Mouse (Mus musculus) cerebellum, adult 8-10 months (tissue): ENCODE measurements around the gene Scn1b.

ENCODE experiments used
- DNase-seq: peaks from one replicate; pipeline ENCODE4 v3.0.0; 2022

The Scn1b gene

DNA sequence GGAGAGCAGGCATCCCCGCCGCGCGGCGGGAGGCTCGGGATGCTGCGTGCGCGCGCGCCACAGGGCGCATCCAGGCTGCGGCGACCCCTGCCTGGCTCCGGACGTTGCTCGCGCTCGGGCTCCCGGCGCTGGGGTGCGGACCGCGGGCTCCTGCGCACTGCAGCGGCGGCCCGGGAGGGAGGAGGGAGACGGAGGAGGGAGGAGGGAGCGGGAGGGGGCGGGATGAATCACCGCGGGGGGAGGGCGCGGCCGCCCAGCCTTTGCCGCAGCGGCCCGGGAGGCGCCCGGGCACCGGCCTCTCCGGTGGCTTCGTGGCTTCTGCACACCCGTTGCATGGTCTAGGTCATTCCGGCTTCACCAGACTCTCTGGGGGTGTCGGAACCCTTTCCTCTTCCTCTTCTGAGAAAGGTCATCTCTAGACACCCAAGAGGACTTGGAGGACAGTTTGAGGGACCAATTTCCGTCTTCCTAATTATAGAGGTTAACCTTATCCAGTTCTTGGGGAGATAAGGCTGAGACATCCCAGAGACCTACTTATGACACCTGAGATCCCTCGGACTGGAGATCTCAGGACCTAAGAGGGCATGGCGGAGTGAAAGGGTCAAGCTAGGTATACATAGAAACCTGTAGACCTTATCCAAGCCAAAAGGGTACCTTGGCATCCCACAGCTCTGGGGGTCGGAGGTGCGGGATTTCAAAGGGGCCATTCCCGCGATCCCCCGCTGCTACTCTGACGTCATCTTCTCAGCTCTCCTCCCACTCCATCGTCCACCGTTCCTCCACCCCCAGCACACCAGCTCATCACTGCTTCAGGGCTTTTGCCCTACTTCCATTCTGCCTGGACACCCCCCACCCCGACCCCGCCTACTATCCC lies at the start of gene Scn1b:
Gene Scn1b (minus strand): TSS at position 153 of the 874 bp plus-strand sequence.
- DNase-seq = peak; percentile 78

DNA sequence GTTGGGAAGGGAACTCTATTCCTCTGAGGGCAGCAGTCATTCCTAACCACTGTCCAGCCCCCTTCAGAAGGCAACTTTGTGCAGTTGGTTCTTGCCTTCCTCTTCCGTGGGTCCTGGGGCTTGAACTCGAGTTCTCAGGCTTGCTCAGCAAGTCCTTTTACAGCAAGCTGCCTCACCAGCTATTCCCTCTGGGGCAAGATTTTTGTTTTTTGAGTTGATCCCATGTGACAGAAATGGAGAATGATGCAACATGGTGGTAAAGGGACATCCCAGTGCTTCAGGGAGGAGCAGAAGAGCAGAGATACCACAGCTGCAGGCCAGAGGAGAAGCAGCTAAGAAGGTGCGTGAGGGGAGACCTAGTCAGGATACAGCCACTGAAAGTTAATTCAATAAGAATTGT lies 48.3 kb upstream of the Scn1b start:
- no peak for DNase-seq

DNA sequence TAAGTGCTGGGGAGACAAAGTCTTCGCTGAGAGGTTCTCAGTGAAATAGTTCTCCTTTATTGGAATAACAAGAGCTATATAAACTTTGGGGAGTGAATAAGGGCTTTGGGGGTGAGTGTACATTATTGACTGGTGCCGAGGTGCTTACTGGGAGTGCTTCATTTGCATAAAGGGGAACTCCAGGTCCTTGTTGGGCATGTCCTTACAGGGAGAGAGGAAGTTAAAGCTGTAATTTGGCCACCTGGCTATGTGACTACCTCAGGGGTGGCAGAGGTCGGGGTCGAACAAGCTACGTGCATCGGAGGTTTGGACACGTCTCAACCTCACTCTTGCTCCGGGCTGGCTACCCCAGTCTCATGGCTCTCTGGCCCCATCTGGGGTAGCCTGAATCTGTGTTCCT lies 47.7 kb upstream of the Scn1b start:
- DNase-seq = no peak

DNA sequence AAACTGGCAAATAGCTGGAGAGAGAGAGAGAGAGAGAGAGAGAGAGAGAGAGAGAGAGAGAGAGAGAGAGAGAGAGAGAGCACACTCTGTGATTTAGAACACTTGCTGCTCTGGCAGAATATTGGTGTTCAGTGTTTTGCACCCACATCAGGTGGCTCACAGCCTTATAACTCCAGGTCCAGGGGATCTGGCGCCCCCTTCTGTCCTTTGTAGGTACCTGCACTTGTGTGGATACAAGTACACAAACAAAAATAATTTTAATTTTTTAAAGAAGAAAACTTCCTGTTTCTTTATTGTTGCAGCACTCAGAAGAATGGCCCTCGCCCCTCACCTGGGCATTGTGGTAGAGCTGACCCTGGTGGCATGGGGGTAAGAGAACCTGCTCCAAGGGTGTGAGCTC lies 45.4 kb upstream of the Scn1b start:
- no peak for DNase-seq

DNA sequence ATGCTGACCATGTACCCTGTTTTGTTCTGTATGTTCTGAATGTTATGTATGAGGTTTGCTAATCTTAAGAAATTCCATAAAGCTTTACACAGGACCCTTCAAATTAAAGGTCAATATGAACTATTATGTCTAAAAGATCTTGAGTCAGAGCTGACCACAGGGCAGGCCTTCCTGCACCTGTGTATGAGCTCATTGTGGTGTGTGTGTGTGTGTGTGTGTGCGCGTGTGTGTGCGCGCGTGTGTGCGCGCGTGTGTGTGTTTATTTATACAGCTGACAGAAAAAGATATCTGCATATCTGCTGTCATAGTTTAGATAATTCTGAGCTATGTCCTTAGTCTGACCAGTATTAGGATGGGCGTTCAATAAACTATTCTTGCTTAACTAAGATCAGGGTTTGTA lies 43.7 kb upstream of the Scn1b start:
- no peak for DNase-seq

DNA sequence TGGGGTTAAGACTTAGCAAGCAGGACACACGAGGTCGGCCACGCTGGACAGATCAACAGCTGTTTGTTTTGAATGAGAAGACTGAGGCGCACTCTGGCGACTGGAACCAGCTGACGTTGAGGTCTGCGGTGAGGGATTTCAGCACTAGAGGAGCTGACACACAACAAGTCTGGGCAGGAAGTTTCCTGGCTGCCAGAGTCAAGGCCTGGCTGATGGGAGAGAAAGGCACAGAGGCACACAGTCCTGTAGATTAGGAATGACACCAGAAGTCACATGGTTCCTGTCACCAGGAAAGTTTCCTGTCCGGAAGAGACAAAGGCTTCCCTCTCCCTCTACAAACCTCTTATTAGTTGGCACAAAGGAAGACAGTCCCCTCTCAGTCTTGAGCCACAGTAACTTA lies 41.6 kb upstream of the Scn1b start:
- no peak for DNase-seq

DNA sequence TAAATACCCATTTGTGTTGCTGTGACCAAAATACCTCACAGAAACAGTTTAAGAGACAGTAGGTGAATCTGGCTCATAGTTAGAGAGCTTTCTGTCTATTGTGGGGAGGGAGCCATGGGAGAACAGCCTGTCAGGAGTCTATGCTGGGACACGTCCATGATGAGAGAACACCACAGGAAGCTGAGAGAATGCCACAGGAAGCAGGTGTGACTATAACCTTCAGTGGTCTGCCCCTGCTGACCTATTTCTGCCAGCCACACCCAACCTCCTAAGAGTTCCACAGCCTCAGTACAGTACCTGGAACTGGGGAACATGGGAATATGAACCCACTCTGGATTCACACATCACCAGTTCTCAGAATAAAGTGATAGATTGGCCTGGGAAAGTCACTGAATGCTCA lies 37.9 kb upstream of the Scn1b start:
- no peak for DNase-seq

DNA sequence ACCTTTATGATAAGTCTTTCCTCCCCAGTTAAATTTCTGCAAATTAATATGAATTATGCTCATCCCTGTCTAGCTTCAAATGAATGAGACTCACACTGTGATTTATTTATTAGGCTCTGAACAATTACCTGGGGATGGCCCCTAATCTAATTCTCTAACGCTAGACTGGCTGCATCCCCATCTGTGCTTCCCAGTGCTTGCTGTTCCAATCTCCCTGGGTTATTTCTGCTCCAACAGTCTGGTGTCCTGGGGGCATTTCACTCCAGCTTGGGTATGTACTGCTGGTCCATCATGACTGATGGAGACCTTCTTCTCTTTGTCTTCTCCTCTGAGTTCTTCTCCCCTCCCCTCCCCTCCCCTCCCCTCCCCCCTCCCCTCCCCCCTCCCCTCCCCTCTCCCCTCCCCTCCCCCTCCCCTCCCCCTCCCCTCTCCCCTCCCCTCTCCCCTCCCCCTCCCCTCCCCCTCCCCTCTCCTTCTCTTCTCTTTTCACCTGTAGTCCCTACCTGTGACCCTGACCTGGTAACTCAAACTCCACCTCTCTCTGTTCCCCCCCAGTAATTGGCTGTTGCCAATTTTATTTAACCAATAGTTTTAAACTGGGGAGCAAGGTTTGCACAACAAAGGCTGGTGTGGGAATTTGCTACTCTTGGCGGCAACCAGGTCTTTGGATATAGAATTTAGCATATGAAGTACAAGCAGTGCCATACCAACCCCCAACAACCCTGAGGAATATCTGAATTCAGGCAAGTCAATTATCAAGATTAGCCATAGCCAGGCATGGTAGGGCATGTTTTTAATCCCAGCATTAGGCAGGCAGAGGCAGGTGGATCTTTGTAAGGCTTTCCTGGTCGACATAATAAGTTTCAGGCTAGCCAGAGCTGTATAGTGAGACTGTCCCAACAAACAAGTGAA lies 37.1 kb upstream of the Scn1b start:
- DNase-seq = no peak

DNA sequence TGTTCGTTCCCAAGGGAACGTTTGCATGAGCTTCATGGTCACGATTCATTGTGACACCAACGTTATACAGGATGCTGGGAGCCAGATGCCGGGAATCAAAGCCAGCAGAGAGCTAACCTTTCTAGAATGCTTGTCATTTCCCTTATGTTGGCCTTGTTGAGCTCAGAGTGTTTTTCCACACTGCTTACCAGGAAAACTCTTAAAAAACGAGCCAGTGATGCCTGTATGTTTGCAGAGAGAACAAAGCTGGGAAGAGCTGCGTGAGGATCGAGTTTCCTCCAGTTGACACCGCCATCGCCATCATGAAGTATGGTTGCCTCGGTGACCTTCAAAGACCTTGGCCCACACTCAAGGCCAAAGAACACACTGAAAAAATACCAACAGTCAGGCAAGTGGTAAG lies 35.5 kb upstream of the Scn1b start:
- no peak for DNase-seq

DNA sequence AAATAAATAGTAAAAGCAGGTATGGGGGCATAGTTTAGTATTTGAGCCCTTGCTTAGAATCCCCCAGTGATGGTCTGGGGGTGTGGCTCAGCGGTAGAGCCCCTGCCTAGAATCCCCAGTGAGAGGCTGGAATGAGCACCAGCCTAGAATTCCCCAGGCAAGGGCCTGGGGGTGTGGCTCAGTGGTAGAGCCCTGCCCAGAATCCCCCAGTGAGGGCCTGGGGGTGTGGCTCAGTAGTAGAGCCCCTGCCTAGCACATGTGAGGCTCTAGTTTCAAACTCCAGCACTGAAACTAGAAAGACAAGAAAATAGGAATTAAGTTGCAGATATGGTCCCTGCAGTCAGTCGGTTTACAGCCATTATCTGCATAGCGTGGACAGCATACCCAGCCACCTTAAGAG lies 35.0 kb upstream of the Scn1b start:
- DNase-seq = no peak

DNA sequence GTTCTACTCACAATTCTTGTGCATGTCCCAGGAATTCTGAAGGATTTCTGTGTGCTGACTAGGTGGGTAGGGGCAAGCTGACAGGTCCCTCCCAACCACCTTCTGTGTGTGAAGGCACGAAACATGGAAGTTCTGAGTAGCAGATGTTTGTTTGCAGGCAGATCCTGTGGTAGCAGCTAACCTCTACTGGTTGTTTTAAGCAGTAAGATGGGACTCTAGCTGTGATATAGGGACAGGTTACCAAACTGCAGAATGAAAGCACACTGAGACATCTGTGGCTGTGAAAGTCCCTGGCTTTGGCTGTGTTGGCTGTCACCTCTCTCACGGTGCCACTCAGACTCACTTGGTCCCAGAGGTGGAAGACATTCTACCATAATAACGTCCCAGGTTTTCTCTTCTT lies 34.4 kb upstream of the Scn1b start:
- no peak for DNase-seq

DNA sequence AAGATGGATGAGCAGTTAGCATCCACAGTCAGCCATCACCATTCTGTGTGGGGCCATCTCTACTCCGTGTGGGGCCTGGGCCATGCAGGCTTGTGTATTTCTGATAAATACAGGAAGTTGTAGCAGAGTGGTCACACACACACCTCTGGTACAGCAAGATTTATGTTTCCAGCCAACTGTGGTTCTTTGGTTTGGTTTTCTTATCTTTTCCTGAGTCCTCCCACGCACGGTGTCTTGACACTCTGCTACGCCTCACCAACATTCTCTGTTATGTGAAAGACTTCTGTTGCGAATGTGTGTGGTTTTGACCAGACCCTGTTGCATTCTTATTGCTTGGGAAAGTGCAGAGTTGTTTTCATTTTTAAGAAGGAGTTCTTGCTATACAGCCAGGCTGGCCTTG lies 34.0 kb upstream of the Scn1b start:
- DNase-seq = no peak

DNA sequence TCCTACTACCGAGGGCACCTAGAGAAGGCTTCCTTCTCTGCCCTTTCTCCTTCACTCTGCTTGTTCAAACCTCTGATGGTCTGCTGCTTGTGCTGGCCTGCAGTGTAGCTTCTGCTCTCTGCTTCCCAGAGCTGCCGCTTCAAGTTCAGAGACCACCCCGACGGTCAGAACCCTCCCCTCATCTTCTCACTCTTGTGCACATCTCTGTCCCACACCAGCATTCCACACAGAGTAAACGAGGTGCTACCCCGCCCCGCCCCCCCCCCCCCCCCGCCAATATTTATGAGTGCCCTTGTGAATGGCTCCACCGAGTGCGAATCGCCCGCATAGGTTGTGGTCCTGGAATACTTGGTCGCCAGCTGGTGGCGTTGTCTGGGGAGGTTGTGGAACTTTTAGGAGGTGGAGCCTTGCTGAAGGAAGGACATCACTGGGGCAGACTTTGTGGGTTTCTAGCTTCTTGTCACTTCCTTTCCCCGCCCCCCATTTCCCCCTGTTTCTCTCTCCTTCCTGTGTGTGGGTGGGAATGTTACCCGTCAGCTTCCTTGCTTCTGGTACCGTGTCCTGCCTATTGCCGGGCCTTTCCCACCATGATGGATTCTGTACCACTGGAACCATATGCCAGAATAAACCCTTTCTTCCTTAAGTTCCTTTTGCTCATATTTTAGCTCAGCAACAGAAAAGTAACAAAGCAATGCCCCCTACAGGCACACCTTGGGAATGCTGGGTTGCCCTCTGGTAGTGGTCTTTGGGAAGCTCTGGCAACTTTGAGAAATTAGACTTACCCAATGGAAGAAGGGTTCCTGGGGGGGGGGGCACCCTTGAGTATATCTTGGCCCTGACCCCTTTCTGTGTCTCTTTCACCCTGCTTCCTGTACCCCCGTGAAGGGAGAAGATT lies 29.5 kb upstream of the Scn1b start:
- peak; percentile 15 for DNase-seq

DNA sequence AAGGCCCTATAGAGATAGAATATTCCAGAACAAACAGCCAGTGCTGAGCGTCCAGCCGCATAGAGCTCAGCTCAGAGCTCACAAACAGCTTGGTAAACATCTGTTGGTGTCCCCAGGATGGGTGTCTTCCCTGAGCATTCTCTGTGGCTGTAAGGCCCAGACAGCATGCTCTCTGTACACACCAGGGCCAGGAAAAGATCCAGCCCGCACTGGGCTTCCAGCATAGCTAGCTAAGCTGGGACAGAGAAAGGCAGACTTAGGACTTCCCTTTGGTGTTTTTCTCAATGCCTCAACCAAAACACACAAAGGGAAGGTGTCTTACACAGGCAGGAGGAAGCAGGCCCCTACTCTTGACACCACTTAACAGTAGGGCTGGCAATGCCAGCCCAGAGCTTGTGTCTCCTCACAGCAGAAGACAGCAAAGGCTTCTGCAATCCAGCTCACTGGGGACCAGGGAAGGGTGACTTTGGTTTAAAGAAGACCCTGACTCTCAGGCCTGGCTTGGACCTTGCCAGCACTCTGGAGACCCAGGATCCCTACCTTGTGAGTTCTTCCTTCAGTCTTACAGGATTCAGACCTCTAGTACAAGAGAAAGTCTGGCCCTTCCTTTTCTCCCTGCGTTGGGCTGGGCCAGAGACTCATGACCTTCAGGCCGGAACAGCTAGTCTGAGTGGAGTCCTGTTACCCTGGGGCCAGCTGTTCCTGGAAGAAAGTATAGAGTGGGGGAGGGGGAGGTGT lies 28.7 kb upstream of the Scn1b start, which contains the start of gene Gramd1a:
Gene Gramd1a (minus strand): TSS at position 601 of the 738 bp plus-strand sequence.
- no peak for DNase-seq

DNA sequence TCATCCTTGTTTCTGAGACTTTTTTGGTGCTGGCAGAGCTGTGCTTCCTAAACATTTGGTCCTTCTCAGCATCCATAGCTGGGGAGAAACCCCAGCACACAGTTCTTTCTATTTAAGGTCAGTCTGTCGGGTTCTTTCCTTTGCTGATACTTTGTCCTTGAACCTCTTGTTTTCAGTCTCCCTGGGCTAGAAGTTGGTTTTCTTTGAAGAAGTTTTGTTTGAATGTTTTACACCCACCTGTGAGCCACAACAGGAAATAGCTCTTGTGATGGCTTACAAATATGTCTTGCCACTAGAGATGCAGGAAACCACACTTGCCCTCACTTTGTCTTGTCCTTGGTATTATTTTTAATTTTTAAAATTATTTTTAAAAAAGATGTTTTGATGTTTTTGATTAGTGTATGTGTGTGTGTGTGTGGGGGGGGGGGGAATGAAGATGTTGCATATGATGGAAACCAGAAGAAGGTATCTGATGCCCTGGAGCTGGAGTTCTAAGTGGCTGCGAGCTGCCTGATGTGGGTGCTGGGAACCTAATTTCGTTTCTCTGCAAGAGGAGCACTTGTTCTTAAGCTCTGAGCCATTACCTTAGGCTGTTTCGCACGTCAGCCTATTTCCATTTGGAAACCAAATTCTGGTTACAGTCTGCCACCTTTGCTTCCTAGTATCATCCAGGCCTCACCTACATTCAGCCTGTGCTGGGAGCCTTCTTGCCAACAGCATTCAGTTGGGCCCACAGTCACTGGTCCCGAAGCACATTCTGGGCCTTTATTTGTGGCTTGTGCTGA lies 26.9 kb upstream of the Scn1b start:
- no peak for DNase-seq

DNA sequence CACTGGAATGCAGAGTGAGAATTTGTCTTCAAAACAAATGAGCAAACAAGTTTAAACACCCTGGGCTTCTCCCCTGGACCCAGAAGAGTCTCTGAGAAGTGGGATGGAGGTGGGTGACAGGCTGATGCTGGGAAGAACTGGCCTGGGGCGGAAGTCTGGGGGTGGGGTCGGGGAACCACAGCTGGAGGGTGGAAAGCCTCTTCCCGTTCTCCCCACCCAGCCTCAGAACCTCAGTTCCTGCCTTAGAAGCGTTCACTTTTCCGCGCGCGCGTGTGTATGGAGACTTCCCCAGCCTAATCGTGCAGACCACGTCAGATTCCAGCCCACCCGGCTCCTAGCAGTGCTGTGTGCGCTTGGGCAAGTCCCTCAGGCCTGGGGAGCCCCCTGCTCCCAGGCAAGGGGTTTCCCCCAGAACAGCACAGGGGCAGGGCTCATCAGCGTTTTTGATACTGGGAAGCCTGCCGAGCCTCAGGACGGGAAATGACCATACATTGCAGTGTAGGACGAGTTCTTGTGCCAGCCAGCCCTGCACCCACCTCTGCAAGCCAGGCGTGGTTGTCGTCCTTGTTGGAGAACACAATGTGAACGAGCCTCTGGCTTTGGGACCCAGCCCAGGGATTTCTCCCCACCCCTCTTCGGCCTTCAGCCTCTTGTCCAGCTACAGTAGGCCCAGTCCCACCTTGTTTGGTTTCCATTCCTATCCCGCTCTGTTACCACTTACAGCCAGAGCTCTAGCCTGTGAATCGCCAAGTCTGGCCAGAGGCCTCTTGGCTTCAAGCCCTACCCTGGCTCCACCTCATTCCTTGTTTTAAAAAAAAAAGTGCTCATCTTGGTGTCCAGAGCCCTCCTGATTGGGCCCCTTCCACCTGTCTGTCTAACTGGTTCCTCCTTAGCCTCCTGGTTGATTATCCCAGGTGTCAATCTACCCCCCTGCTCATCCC lies 24.8 kb upstream of the Scn1b start:
- DNase-seq = peak; percentile 58

DNA sequence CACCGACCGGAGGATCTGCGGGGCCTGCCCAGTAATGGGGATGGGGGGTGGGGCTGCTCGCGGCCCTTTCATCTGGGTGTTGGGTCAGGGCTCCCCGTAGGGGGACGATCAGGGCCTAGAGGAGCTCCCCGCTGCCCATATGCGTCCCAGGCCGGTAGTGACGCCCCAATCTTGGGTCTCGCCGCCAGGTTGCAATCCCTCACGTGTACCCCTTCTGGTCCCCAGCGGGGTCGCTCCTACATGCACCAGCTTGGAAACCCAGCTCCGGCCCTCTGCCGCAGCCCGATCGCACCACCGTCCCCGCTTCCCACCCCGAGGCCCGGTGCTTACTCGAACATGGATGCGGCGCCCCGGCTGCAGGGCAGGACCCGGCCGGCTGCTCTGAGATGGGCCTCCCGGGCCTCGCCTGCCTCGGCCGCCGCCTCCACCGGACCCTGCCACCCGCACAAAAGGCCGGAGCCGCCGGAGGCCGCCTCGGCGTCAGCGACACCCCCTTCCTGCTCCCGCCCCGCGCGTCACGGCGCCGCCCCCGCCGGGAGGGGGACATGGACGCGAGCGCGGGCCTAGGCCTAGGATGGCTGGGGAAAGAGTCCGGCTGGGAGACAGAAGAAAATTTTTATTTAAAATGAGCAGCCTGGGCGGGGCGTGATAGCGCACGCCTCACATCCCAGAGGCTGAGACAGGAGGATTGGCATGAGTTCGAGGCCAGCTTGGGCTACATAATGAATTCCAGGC lies 23.9 kb upstream of the Scn1b start:
- peak; percentile 87 for DNase-seq

DNA sequence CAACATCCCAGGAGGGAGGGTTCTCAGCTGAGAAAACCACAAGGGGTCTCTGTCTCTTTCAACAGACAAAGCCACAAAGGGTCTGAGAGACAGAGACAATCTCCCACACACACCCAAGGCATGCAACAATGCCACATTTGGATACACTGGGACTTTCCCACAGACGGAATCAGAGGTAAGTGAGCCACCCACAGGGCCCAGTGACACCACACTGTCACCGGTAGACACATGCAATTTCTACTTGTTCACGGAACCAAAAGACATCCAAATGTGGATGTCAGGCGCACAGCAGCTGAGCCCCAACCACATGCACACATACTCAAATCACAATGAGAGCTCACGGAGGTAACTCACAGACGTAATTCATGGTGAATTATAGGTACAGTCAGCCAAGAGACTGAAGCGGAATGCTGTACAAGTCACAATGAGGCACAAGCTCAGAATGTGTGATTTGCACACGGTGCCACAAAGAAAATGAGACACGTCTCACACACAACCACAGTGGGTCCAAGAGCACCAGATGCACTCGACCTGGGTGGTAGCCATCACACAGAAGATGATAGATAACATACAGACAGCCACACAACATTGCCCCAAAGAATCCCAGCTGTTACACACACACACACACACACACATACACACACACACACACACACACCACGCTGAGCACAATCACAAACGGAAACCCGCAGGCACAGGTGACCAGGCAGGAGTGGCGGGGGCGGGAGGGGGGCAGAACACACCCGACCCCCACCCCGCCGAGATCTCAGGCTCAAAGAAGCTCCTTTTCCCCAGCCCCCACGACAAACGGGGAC lies 23.2 kb upstream of the Scn1b start:
- DNase-seq = peak; percentile 24
